Mouse (Mus musculus) liver, postnatal 0 days (tissue): Measurements from ENCODE around the gene Hspbp1. TPM values are rescaled to one million over a fixed set of nuclear protein-coding genes. Genes with fewer than 3 reads are reported as not detected.
A peak's percentile ranks its signal among the peaks of the same experiment; 100 is the strongest.

Experiments
- ATAC-seq: fragments of 200-750 bp; cut with Nextera tagmentation; 2 replicates; pipeline ENCODE4 v1.8.0; 2017; ENCODE audit warnings: mild to moderate bottlenecking, moderate library complexity
- DNase-seq: peaks from one replicate; pipeline ENCODE4 v3.0.0-alpha.2; 2016
- H3K27ac ChIP-seq: fragments of 300-500 bp; sonication (generic); 2 replicates; pipeline ENCODE4 v1.5.1; 2014; ENCODE audit warnings: antibody characterized with exemption, moderate library complexity, mild to moderate bottlenecking, low read depth
- H3K27me3 ChIP-seq: fragments of 300-500 bp; sonication (generic); 2 replicates; pipeline ENCODE4 v1.6.1; 2014; ENCODE audit warnings: low read length, control low read depth, mixed read lengths; ENCODE audit not compliant: insufficient read depth
- H3K36me3 ChIP-seq: fragments of 300-500 bp; sonication (generic); replicated peaks from 2 replicates; pipeline ENCODE4 v1.6.1; 2014; ENCODE audit warnings: mild to moderate bottlenecking, control low read depth, low read length, moderate library complexity, mixed read lengths; ENCODE audit not compliant: insufficient read depth
- H3K4me1 ChIP-seq: fragments of 300-500 bp; sonication (generic); 2 replicates; pipeline ENCODE4 v1.6.1; 2014; ENCODE audit warnings: antibody characterized with exemption, mild to moderate bottlenecking, control low read depth; ENCODE audit not compliant: insufficient read depth
- H3K4me2 ChIP-seq: fragments of 300-500 bp; sonication (generic); 2 replicates; pipeline ENCODE4 v1.6.1; 2014; ENCODE audit warnings: low read depth, mild to moderate bottlenecking, low read length, moderate library complexity, mixed read lengths
- H3K4me3 ChIP-seq: fragments of 300-500 bp; sonication (generic); 2 replicates; pipeline ENCODE4 v1.5.1; 2014; ENCODE audit warnings: low read depth, low read length
- H3K9ac ChIP-seq: fragments of 300-500 bp; sonication (generic); replicated peaks from 2 replicates; pipeline ENCODE4 v1.6.1; 2014; ENCODE audit warnings: mild to moderate bottlenecking, moderate library complexity
- H3K9me3 ChIP-seq: fragments of 300-500 bp; sonication (generic); 2 replicates; pipeline ENCODE4 v1.6.1; 2016; ENCODE audit warnings: mild to moderate bottlenecking, control low read depth, low read length, mixed read lengths
- CTCF ChIP-seq: sonication (generic); IDR thresholded peaks from 2 replicates; pipeline ENCODE4 v1.5.1; 2016; ENCODE audit warnings: antibody characterized with exemption, low read depth
- EP300 ChIP-seq: IDR thresholded peaks from 2 replicates; pipeline ENCODE4 v1.6.1; 2016; ENCODE audit warnings: antibody characterized with exemption, low read depth, mild to moderate bottlenecking
- WGBS: fragments of 180-500 bp; shearing (Covaris S2); extraction: QIAGEN DNeasy Blood & Tissue Kit; methylation state at CpG from one replicate; pipeline ENCODE4 v1.1.7; 2014; ENCODE audit not compliant: insufficient replicate concordance; 5-methylcytosine and 5-hydroxymethylcytosine counted together
- polyA plus RNA-seq: library from polyadenylated mRNA; unstranded; fragments of >200 nt; fragmentation: Nextera tagmentation; extraction: Ambion mirVana; gene quantifications from 2 replicates; pipeline ENCODE4 v1.2.1, GENCODE M21; 2015

The Hspbp1 gene
- polyA plus RNA-seq, 1 experiment from 2014 or later, result 33.1 TPM

DNA sequence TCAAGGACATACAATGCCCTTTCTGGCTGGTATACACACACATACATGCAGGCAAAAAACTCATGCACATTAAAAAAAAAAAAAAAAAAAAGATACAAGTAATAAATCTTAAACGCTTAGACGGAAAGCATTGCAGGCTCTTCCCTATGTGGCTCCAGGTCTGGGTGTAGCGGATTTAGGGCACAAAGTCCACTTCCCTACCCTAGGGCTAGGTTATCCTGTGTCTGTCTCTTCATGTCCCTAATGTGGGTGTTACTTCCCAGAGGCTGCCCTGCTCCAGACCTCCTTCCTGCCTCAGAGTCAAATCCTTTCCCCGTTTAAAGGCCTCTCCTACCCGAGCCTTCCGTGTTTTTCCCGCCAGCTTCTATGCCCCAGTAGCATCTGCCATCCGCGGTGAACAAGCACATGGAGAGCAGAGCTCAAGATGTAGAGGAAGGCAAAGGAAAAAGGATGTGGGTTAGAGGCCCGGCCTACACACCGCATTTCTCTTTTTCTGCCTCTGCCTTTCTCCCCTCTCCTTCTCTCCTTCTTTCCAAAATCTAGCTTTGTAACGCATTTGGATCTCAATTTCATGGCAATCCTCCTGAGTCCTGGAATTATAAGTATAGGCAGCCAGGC, 10.6 kb downstream of the Hspbp1 start:
- no peak overlapping the region for H3K27ac ChIP-seq
- TF ChIP-seq EP300, result no peak
- no peak for TF ChIP-seq CTCF
- H3K27me3 ChIP-seq, result no peaks in the 10 kb centered on the region

DNA sequence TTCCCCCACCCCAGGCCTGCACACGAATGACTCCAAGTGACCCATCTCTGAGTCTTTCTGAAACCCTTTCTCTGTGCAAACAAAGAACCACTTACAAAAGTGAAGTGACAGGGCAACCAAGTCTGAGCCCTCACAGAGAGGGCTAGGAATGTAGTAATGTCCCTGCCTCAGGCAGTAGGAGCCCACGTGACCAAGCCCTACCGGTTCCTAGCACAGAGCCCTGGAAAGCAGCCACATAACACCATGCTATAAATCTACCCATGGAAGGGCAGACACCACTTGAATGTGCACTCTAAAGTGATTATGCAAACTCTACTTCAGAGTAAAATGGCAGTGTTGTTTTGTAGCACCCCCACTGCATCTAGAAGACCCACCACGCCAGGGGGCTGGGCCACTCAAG, 12.9 kb downstream of the Hspbp1 start:
- Histone ChIP-seq H3K9me3 (no peaks in the 10 kb centered on the region), H3K4me1 (peaks cover 21% of the 10 kb centered on the region), H3K36me3 (peaks cover 19% of the 10 kb centered on the region), H3K9ac (no peak overlapping the region), H3K4me3 (no peak overlapping the region), H3K27me3 (no peaks in the 10 kb centered on the region), H3K27ac (no peak overlapping the region), H3K4me2 (no peak overlapping the region)
- 68% methylated on average over 4 of the region's 4 CpGs for WGBS
- TF ChIP-seq CTCF, result no peak
- no peak for TF ChIP-seq EP300
- no peak for DNase-seq
- ATAC-seq, result no peak

More for the DNA sequence above, 10.6 kb downstream of the Hspbp1 start:
- no peak overlapping the region for H3K4me2 ChIP-seq
- H3K9ac ChIP-seq, result no peak overlapping the region
- no peaks in the 10 kb centered on the region for H3K9me3 ChIP-seq
- WGBS, result 63% methylated on average over 12 of the region's 12 CpGs
- peaks cover 23% of the 10 kb centered on the region for H3K36me3 ChIP-seq
- H3K4me3 ChIP-seq, result no peak overlapping the region
- H3K4me1 ChIP-seq, result peaks cover 21% of the 10 kb centered on the region
- no peak for DNase-seq
- ATAC-seq, result no peak

DNA sequence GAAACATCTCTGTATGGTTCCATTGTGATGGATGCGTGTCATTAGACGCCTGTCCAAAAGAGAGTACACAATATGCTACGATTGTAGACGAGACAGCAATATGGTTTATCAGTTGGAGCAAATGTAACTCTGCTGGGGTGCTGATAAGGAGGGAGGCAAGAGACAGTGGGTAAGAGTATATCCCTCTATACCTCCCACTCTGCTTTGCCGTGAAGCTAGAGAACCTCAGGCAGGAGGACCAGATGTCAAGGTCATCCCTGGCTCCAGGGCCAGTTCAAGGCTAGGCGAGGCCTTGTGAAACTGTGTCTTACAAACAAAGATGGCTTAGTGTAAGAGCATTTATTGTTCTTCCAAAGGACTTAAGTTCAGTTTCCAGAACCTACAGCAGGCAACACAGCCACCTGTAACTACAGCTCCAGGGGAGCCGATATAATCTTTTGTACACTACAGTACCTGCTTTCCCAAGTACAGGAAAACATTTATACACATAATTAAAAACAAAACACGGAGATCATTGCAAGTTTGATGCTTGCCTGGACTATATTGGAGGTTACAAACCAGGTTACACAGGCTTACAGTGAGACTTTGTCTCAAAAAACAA, 14.1 kb downstream of the Hspbp1 start:
- Histone ChIP-seq H3K4me2 (peak overlapping the region; percentile 53), H3K9ac (0 out of 2 replicates have a peak overlapping the region, but pooled peaks have one; percentile 21), H3K4me3 (no peak overlapping the region), H3K27ac (peak overlapping the region; percentile 64), H3K9me3 (no peaks in the 10 kb centered on the region), H3K36me3 (peaks cover 19% of the 10 kb centered on the region), H3K27me3 (no peaks in the 10 kb centered on the region), H3K4me1 (peaks cover 21% of the 10 kb centered on the region)
- WGBS, result 61% methylated on average over 8 of the region's 8 CpGs
- DNase-seq, result no peak
- TF ChIP-seq CTCF (no peak), EP300 (peak; percentile 92)
- peak; percentile 91 for ATAC-seq

DNA sequence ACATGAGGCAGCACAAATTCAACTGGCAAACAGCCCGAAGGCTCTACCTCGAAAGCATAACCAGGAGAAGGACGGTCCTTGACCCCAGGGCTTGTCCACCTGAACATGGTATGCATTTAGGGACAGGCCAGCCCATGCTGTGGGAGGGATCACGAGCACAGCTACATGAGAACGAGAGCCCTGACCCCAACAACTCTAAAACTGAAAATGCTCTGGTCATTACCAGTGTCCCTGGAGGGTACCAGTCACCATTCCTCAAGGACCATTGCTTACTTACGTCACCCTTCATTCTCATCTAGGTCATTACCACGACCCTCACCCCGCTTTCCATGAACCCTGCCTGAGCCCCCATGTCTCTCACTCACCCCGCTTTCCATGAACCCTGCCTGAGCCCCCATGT, 15.7 kb downstream of the Hspbp1 start:
- H3K4me1 ChIP-seq, result peaks cover 21% of the 10 kb centered on the region
- 90% methylated on average over 8 of the region's 9 CpGs for WGBS
- H3K4me2 ChIP-seq, result no peak overlapping the region
- H3K27me3 ChIP-seq, result no peaks in the 10 kb centered on the region
- H3K9ac ChIP-seq, result no peak overlapping the region
- H3K27ac ChIP-seq, result no peak overlapping the region
- no peak overlapping the region for H3K4me3 ChIP-seq
- H3K9me3 ChIP-seq, result no peaks in the 10 kb centered on the region
- peaks cover 16% of the 10 kb centered on the region for H3K36me3 ChIP-seq
- DNase-seq, result no peak
- TF ChIP-seq EP300, result no peak
- no peak for TF ChIP-seq CTCF
- ATAC-seq, result no peak

DNA sequence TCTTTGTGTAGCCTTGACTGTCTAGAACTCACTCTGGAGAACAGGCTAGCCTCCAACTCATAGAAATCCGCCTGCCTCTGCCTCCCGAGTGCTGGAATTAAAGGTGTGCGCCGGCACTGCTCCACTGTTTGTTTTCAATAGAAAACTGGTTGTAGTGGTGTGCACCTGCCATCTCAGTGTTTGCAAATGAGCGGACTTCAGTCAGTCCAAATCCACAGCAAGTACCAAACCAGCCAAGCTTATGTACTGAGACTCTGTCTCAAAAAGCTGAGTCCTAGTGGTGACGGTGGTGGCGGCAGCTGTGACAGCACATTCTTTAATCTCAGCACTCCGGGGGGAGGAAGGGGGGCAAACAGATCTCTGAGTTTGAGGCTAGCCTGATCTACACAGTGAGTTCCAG, 16.4 kb downstream of the Hspbp1 start:
- ATAC-seq (no peak), DNase-seq (no peak)
- Histone ChIP-seq H3K27me3 (no peaks in the 10 kb centered on the region), H3K4me1 (peaks cover 21% of the 10 kb centered on the region), H3K4me3 (no peak overlapping the region), H3K4me2 (no peak overlapping the region), H3K36me3 (peaks cover 13% of the 10 kb centered on the region), H3K9me3 (no peaks in the 10 kb centered on the region), H3K9ac (no peak overlapping the region), H3K27ac (no peak overlapping the region)
- TF ChIP-seq EP300, result no peak
- no peak for TF ChIP-seq CTCF
- 85% methylated on average over 8 of the region's 8 CpGs for WGBS

DNA sequence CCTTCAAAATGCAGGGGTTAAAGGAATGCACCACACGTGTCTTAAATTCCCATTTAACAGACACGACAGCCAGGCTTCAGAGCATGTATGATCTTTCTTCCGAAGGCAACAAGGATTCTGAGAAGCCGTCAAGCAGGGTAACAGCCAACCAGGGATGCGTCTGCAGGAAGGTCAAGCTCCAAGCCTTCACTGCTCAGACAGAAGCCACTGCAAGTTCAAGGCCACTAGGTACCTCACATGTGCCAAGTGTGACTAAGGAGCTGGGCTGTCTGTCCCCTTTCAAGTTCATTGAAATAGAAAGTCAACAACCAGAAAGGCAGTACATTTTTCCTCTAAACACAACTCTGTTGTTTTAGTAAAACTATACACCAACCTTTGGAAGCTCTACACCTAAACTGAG, 18.0 kb downstream of the Hspbp1 start:
- Histone ChIP-seq H3K9ac (no peak overlapping the region), H3K36me3 (peaks cover 19% of the 10 kb centered on the region), H3K27ac (no peak overlapping the region), H3K4me1 (peaks cover 18% of the 10 kb centered on the region), H3K4me2 (no peak overlapping the region), H3K27me3 (no peaks in the 10 kb centered on the region), H3K9me3 (no peaks in the 10 kb centered on the region), H3K4me3 (no peak overlapping the region)
- ATAC-seq (no peak), DNase-seq (no peak)
- TF ChIP-seq CTCF, result no peak
- no peak for TF ChIP-seq EP300
- 89% methylated on average over 5 of the region's 5 CpGs for WGBS
